Mouse (Mus musculus) intestine, embryonic 16.5 days (tissue): ENCODE data around the gene Limch1. TPM values are rescaled to one million over a fixed set of nuclear protein-coding genes. Genes with fewer than 3 reads are reported as not detected.

Source experiments
- ATAC-seq: fragments of 200-750 bp; cut with Nextera tagmentation; 2 replicates; pipeline ENCODE4 v1.8.0; 2017; ENCODE audit warnings: moderate TSS enrichment, moderate library complexity
- H3K27ac ChIP-seq: fragments of 300-500 bp; sonication (generic); 2 replicates; pipeline ENCODE4 v1.5.1; 2014; ENCODE audit warnings: mild to moderate bottlenecking, low read length
- H3K27me3 ChIP-seq: fragments of 300-500 bp; sonication (generic); replicated peaks from 2 replicates; pipeline ENCODE4 v1.6.1; 2014; ENCODE audit warnings: low read length, control low read depth, mixed read lengths; ENCODE audit not compliant: control insufficient read depth, insufficient read depth
- H3K36me3 ChIP-seq: fragments of 300-500 bp; sonication (generic); 2 replicates; pipeline ENCODE4 v1.6.1; 2014; ENCODE audit warnings: low read length, control low read depth; ENCODE audit not compliant: control insufficient read depth, insufficient read depth
- H3K4me1 ChIP-seq: fragments of 300-500 bp; sonication (generic); 2 replicates; pipeline ENCODE4 v1.6.1; 2014; ENCODE audit warnings: low read length, control low read depth, mixed read lengths; ENCODE audit not compliant: control insufficient read depth, insufficient read depth
- H3K4me2 ChIP-seq: fragments of 300-500 bp; sonication (generic); 2 replicates; pipeline ENCODE4 v1.6.1; 2014; ENCODE audit warnings: low read depth, low read length, control low read depth
- H3K4me3 ChIP-seq: fragments of 300-500 bp; sonication (generic); 2 replicates; pipeline ENCODE4 v1.5.1; 2014; ENCODE audit warnings: mild to moderate bottlenecking, low read length
- H3K9ac ChIP-seq: fragments of 300-500 bp; sonication (generic); 2 replicates; pipeline ENCODE4 v1.6.1; 2014; ENCODE audit warnings: low read depth, low read length
- H3K9me3 ChIP-seq: fragments of 300-500 bp; sonication (generic); 2 replicates; pipeline ENCODE4 v1.6.1; 2016; ENCODE audit warnings: low read length, control low read depth; ENCODE audit not compliant: control insufficient read depth
- WGBS: fragments of 180-500 bp; shearing (Covaris S2); extraction: QIAGEN DNeasy Blood & Tissue Kit; methylation state at CpG from one replicate; pipeline ENCODE4 v1.1.7; 2014; 5-methylcytosine and 5-hydroxymethylcytosine counted together
- microRNA-seq: library from miRNA; unstranded; fragments of <30 nt; microRNA quantifications from one replicate; pipeline ENCODE4, GENCODE M21; 2016
- polyA plus RNA-seq: library from polyadenylated mRNA; unstranded; fragments of >200 nt; fragmentation: Nextera tagmentation; extraction: Ambion mirVana; gene quantifications from 2 replicates; pipeline ENCODE4 v1.2.1, GENCODE M21; 2015

Gene Limch1
- polyA plus RNA-seq, 1 experiment from 2014 or later, result 8.5 TPM

DNA sequence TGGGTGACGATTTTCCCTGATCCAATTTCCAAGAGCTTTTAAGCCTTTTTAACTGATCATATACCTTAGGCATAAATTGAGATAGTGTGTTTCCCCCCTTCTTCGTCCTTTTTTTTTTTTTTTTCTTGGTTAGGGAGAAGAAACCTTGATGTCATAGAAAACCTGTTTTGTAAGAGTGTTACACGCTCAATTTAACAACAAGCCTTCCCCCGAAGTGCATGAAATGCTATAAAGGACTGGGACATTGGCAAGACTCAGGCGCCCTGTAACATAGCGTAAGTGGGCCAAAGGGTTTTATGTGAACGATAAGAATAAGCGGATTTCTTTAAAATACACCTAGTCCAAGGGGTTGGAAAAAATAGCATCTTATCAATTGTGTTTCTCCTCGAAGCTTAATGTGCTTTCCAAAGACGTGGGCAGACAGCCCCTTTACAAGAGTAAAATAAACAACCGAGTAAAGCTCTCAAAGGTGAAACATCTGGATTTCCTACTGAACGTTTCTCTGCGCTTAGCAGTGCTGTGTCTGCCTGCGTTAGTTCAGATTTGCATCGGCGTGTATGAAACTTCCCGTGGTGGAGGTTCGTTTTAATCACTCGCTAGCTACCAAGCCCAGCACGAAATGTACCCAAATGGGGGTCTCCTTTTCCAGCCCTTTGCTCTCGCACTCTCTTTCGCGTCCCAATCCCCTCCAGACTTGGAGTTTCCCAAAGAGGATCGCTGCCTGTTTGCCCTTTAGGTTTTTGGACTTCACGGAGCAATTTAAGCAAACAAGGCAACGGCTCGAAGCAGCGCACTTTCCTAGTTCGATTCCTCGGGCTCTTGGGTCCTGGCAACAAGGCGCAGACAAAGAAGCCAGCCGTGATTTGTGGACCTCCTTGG is 354.0 kb downstream of the Limch1 start:
- Histone ChIP-seq H3K36me3 (no peaks in the 10 kb centered on the region), H3K27me3 (peaks cover 79% of the 10 kb centered on the region), H3K4me3 (no peak overlapping the region), H3K27ac (0 out of 2 replicates have a peak overlapping the region, but pooled peaks have one; percentile 3), H3K9ac (no peak overlapping the region), H3K9me3 (no peaks in the 10 kb centered on the region), H3K4me2 (no peak overlapping the region), H3K4me1 (peaks cover 6% of the 10 kb centered on the region; the same call in 1 of the 2 replicates)
- no peak for ATAC-seq
- WGBS, result 2% methylated on average over 32 of the region's 32 CpGs

GRCm38 (mm10) chr5:67100564-67101394 is 355.2 kb downstream of the Limch1 start:
- Histone ChIP-seq H3K4me3 (no peak overlapping the region), H3K9me3 (no peaks in the 10 kb centered on the region), H3K36me3 (no peaks in the 10 kb centered on the region), H3K9ac (no peak overlapping the region), H3K27me3 (peaks cover 74% of the 10 kb centered on the region), H3K4me1 (peaks cover 6% of the 10 kb centered on the region; the same call in 1 of the 2 replicates), H3K4me2 (no peak overlapping the region), H3K27ac (no peak overlapping the region)
- 3% methylated on average over 34 of the region's 34 CpGs for WGBS
- ATAC-seq, result peak; percentile 33; the same call in 1 of the 2 replicates

DNA sequence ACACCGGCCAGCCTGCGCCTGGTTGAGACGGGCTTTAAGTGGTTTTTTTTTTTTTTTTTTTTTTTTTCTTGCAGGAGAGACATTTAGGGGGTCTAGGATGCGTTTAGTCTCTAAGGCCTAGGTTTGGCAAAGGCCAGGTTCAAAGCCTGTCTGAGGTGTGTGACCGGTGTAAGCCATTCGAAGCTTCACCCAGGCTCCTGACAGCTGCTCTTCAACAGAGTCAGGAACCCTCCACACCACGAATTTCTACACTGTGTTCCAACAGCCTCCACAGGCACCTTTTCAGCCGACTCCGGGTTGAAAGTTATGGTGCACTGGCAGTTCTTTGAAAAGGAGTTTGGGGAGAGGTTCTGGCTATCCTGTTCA is 355.8 kb downstream of the Limch1 start:
- WGBS, result 1% methylated on average over 9 of the region's 9 CpGs
- H3K27ac ChIP-seq, result peak overlapping the region; percentile 21
- no peaks in the 10 kb centered on the region for H3K9me3 ChIP-seq
- H3K27me3 ChIP-seq, result peaks cover 68% of the 10 kb centered on the region
- peaks cover under 1% of the 10 kb centered on the region; the same call in 1 of the 2 replicates for H3K4me1 ChIP-seq
- no peak overlapping the region for H3K4me3 ChIP-seq
- H3K4me2 ChIP-seq, result no peak overlapping the region
- H3K9ac ChIP-seq, result no peak overlapping the region
- ATAC-seq, result no peak
- no peaks in the 10 kb centered on the region for H3K36me3 ChIP-seq

GRCm38 (mm10) chr5:67101793-67102600 is 356.4 kb downstream of the Limch1 start:
- Histone ChIP-seq H3K4me1 (no peaks in the 10 kb centered on the region), H3K9ac (no peak overlapping the region), H3K4me3 (no peak overlapping the region), H3K27ac (peak overlapping the region; percentile 21), H3K9me3 (no peaks in the 10 kb centered on the region), H3K36me3 (no peaks in the 10 kb centered on the region), H3K27me3 (peaks cover 66% of the 10 kb centered on the region), H3K4me2 (no peak overlapping the region)
- 4% methylated on average over 28 of the region's 28 CpGs for WGBS
- peak; percentile 24; the same call in 1 of the 2 replicates for ATAC-seq

- H3K36me3 ChIP-seq, result no peaks in the 10 kb centered on the region
- no peaks in the 10 kb centered on the region for H3K4me1 ChIP-seq
- no peak overlapping the region for H3K9ac ChIP-seq
- no peaks in the 10 kb centered on the region for H3K9me3 ChIP-seq
- no peak for ATAC-seq
- H3K27ac ChIP-seq, result no peak overlapping the region
- H3K4me3 ChIP-seq, result no peak overlapping the region
- peaks cover 56% of the 10 kb centered on the region for H3K27me3 ChIP-seq
- 4% methylated on average over 3 of the region's 3 CpGs for WGBS
- no peak overlapping the region for H3K4me2 ChIP-seq
Measured at GRCm38 (mm10) chr5:67103016-67103415, 357.4 kb downstream of the Limch1 start.

DNA sequence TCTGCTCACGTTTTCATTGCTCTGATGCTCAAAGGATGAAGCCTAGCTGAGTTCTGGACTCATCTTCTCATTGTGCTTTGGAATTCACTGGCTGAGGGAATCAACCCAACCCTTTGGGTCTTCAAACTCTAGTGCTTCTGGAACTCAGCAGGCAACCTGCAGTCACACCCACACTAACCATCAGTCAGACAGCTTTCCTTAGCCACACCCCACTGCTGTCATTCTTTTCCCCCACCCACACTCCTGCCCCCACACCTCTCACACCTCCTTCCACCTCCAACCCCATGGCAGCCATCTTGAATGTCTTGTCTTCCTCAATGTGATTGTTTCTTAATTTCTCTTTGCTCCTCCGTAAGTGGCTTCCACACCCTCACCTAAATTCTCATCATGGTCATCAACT is 360.6 kb downstream of the Limch1 start:
- Histone ChIP-seq H3K4me3 (no peak overlapping the region), H3K9ac (no peak overlapping the region), H3K27ac (no peak overlapping the region), H3K27me3 (peaks cover 33% of the 10 kb centered on the region), H3K4me2 (no peak overlapping the region), H3K4me1 (no peaks in the 10 kb centered on the region), H3K36me3 (no peaks in the 10 kb centered on the region), H3K9me3 (no peaks in the 10 kb centered on the region)
- 80% methylated on average over 2 of the region's 2 CpGs for WGBS
- no peak for ATAC-seq

Small RNA genes within 50 kb of the gene (microRNA-seq; reads per million reads assigned to microRNA genes)
- gene Gm23841, result not detected

Other genes starting within 250 kb of the Limch1 start
- 31.2 and 32.8 TPM in 2 replicates for gene Apbb2, start 127.0 kb upstream of the Limch1 start, polyA plus RNA-seq
- gene Uchl1, start 69.7 kb upstream of the Limch1 start, polyA plus RNA-seq, result 75.0 and 89.7 TPM in 2 replicates